Mouse (Mus musculus) neural tube, embryonic 13.5 days (tissue): ENCODE data around the gene 2300002M23Rik. TPM values are rescaled to one million over a fixed set of nuclear protein-coding genes. Genes with fewer than 3 reads are reported as not detected.
A peak's percentile ranks its signal among the peaks of the same experiment; 100 is the strongest.

Experiments
- ATAC-seq: fragments of 200-750 bp; cut with Nextera tagmentation; 2 replicates; pipeline ENCODE4 v1.8.0; 2017; ENCODE audit warnings: low read depth, mild to moderate bottlenecking, moderate TSS enrichment, moderate library complexity
- H3K27ac ChIP-seq: fragments of 300-500 bp; sonication (generic); replicated peaks from 2 replicates; pipeline ENCODE4 v1.5.1; 2015; ENCODE audit warnings: moderate library complexity, mild to moderate bottlenecking, inconsistent platforms
- H3K27me3 ChIP-seq: fragments of 300-500 bp; sonication (generic); 2 replicates; pipeline ENCODE4 v1.6.1; 2015; ENCODE audit warnings: mild to moderate bottlenecking, inconsistent platforms
- H3K36me3 ChIP-seq: fragments of 300-500 bp; sonication (generic); 2 replicates; pipeline ENCODE4 v1.6.1; 2015; ENCODE audit warnings: mild to moderate bottlenecking, inconsistent platforms
- H3K4me1 ChIP-seq: fragments of 300-500 bp; sonication (generic); replicated peaks from 2 replicates; pipeline ENCODE4 v1.6.1; 2015; ENCODE audit warnings: inconsistent platforms
- H3K4me2 ChIP-seq: fragments of 300-500 bp; sonication (generic); 2 replicates; pipeline ENCODE4 v1.6.1; 2015; ENCODE audit warnings: inconsistent platforms, mild to moderate bottlenecking, moderate library complexity
- H3K4me3 ChIP-seq: fragments of 300-500 bp; sonication (generic); 2 replicates; pipeline ENCODE4 v1.5.1; 2015; ENCODE audit warnings: mild to moderate bottlenecking, inconsistent platforms
- H3K9ac ChIP-seq: fragments of 300-500 bp; sonication (generic); 2 replicates; pipeline ENCODE4 v1.6.1; 2015; ENCODE audit warnings: moderate library complexity, mild to moderate bottlenecking, inconsistent platforms
- H3K9me3 ChIP-seq: fragments of 300-500 bp; sonication (generic); 2 replicates; pipeline ENCODE4 v1.6.1; 2016; ENCODE audit warnings: inconsistent platforms
- WGBS: fragments of 180-500 bp; shearing (Covaris S2); methylation state at CpG from one replicate; pipeline ENCODE4 v1.1.7; 2015; 5-methylcytosine and 5-hydroxymethylcytosine counted together
- polyA plus RNA-seq: library from polyadenylated mRNA; unstranded; fragments of >200 nt; fragmentation: Nextera tagmentation; extraction: Ambion mirVana; gene quantifications from 2 replicates; pipeline ENCODE4 v1.2.1, GENCODE M21; 2015

Gene 2300002M23Rik
- polyA plus RNA-seq, result not detected in 2 replicates

- Histone ChIP-seq H3K27me3 (peaks cover 23% of the 10 kb centered on the region), H3K4me2 (no peak within 1 kb of the TSS), H3K9ac (no peak within 1 kb of the TSS), H3K4me3 (no peak within 1 kb of the TSS), H3K9me3 (no peaks in the 10 kb centered on the region), H3K4me1 (peaks cover 13% of the 10 kb centered on the region), H3K27ac (no peak within 1 kb of the TSS), H3K36me3 (no peaks in the 10 kb centered on the region)
- no peak for ATAC-seq
- 68% methylated on average over 3 of the region's 3 CpGs for WGBS
Observed at GRCm38 (mm10) chr17:35567150-35567549, at the start of gene 2300002M23Rik. Gene 2300002M23Rik, plus strand, starts transcription at chr17:35567450.

DNA sequence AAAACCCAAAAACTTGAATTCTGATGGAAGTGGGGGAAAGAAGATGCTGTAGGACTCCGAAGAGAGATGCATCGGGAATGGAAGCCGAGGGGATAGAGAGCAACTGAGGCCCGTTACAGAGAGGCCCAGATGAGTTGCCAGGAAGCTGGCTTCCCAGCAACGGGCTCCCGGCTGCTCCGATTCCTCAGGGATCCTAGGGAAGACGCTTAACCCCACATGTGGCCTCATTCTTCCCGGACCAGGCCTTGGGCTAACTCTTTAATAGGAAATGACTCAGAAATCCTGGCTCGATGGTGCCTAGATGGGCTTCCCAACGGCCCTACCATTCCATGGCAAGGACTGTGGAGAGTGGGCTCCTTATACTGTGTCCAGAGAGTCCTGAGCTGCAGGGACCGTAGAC, 49.7 kb upstream of the 2300002M23Rik start:
- H3K4me3 ChIP-seq, result peak overlapping the region; percentile 48
- 9% methylated on average over 12 of the region's 12 CpGs for WGBS
- ATAC-seq, result no peak

DNA sequence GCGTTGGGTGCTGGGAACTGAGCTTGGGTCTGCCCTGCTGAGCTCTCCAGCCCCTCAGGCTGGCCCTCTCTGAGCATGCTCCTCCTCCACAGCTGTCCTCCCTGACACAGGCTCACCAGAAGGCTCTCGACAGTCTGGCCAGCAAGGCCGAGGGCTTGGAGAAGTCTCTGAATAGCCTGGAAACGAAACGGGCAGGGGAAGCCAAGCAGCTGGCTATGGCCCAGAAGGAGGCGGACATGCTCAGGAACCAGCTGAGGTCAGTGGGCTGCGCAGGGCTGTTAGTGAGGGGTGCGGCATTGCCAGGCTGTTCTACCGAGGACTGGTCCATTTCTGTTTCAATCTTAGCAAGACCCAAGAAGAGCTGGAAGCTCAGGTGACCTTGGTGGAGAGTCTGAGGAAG, 42.9 kb upstream of the 2300002M23Rik start:
- ATAC-seq, result no peak
- Histone ChIP-seq H3K36me3 (peaks cover 24% of the 10 kb centered on the region; the same call in 1 of the 2 replicates), H3K27me3 (no peaks in the 10 kb centered on the region), H3K9ac (no peak overlapping the region), H3K9me3 (no peaks in the 10 kb centered on the region), H3K4me1 (no peaks in the 10 kb centered on the region), H3K27ac (no peak overlapping the region), H3K4me2 (no peak overlapping the region), H3K4me3 (no peak overlapping the region)
- 87% methylated on average over 9 of the region's 9 CpGs for WGBS

More for the DNA sequence above, 49.7 kb upstream of the 2300002M23Rik start:
- peak overlapping the region; percentile 58 for H3K9ac ChIP-seq
- no peak overlapping the region for H3K27ac ChIP-seq
- H3K9me3 ChIP-seq, result no peaks in the 10 kb centered on the region
- H3K27me3 ChIP-seq, result peaks cover 8% of the 10 kb centered on the region; the same call in 1 of the 2 replicates
- peak overlapping the region; percentile 71 for H3K4me2 ChIP-seq
- H3K36me3 ChIP-seq, result no peaks in the 10 kb centered on the region
- H3K4me1 ChIP-seq, result peaks cover 31% of the 10 kb centered on the region

- H3K27me3 ChIP-seq, result no peaks in the 10 kb centered on the region
- no peak overlapping the region for H3K4me2 ChIP-seq
- ATAC-seq, result no peak
- 83% methylated on average over 8 of the region's 8 CpGs for WGBS
- no peaks in the 10 kb centered on the region for H3K9me3 ChIP-seq
- no peak overlapping the region for H3K9ac ChIP-seq
- H3K36me3 ChIP-seq, result peaks cover 24% of the 10 kb centered on the region; the same call in 1 of the 2 replicates
- H3K27ac ChIP-seq, result no peak overlapping the region
- no peak overlapping the region for H3K4me3 ChIP-seq
- H3K4me1 ChIP-seq, result peaks cover 9% of the 10 kb centered on the region; the same call in 1 of the 2 replicates
Observed at GRCm38 (mm10) chr17:35526644-35527043, 40.6 kb upstream of the 2300002M23Rik start.

- Histone ChIP-seq H3K9ac (no peak overlapping the region), H3K4me2 (no peak overlapping the region), H3K27ac (no peak overlapping the region), H3K4me1 (peaks cover 9% of the 10 kb centered on the region; the same call in 1 of the 2 replicates), H3K9me3 (no peaks in the 10 kb centered on the region), H3K36me3 (peaks cover 8% of the 10 kb centered on the region; the same call in 1 of the 2 replicates), H3K27me3 (no peaks in the 10 kb centered on the region), H3K4me3 (no peak overlapping the region)
- 14% methylated on average over 3 of the region's 3 CpGs for WGBS
- ATAC-seq, result no peak
Observed at GRCm38 (mm10) chr17:35532360-35532759, 34.9 kb upstream of the 2300002M23Rik start.

- Histone ChIP-seq H3K4me3 (no peak within 1 kb of the TSS), H3K36me3 (peaks cover 8% of the 10 kb centered on the region; the same call in 1 of the 2 replicates), H3K9me3 (no peaks in the 10 kb centered on the region), H3K27me3 (no peaks in the 10 kb centered on the region), H3K4me2 (no peak within 1 kb of the TSS), H3K9ac (no peak within 1 kb of the TSS), H3K27ac (no peak within 1 kb of the TSS), H3K4me1 (peaks cover 9% of the 10 kb centered on the region; the same call in 1 of the 2 replicates)
- 47% methylated on average over 7 of the region's 7 CpGs for WGBS
- no peak for ATAC-seq
Observed at GRCm38 (mm10) chr17:35532901-35533300, 34.3 kb upstream of the 2300002M23Rik start, which contains the start of gene Psors1c2. Gene Psors1c2, plus strand, starts transcription at chr17:35533201.

- Histone ChIP-seq H3K27ac (no peak overlapping the region), H3K4me2 (no peak overlapping the region), H3K9me3 (no peaks in the 10 kb centered on the region), H3K27me3 (no peaks in the 10 kb centered on the region), H3K36me3 (no peaks in the 10 kb centered on the region), H3K9ac (no peak overlapping the region), H3K4me3 (no peak overlapping the region), H3K4me1 (peaks cover 9% of the 10 kb centered on the region; the same call in 1 of the 2 replicates)
- ATAC-seq, result peak; percentile 62
- 17% methylated on average over 6 of the region's 6 CpGs for WGBS
Observed at GRCm38 (mm10) chr17:35534343-35534742, 32.9 kb upstream of the 2300002M23Rik start.

- no peak overlapping the region for H3K9ac ChIP-seq
- no peak overlapping the region for H3K4me3 ChIP-seq
- no peaks in the 10 kb centered on the region for H3K27me3 ChIP-seq
- H3K9me3 ChIP-seq, result no peaks in the 10 kb centered on the region
- no peak for ATAC-seq
- 90% methylated on average over 4 of the region's 4 CpGs for WGBS
- H3K4me1 ChIP-seq, result no peaks in the 10 kb centered on the region
- no peak overlapping the region for H3K4me2 ChIP-seq
- no peaks in the 10 kb centered on the region for H3K36me3 ChIP-seq
- H3K27ac ChIP-seq, result no peak overlapping the region
Observed at GRCm38 (mm10) chr17:35537421-35537820, 29.8 kb upstream of the 2300002M23Rik start.

DNA sequence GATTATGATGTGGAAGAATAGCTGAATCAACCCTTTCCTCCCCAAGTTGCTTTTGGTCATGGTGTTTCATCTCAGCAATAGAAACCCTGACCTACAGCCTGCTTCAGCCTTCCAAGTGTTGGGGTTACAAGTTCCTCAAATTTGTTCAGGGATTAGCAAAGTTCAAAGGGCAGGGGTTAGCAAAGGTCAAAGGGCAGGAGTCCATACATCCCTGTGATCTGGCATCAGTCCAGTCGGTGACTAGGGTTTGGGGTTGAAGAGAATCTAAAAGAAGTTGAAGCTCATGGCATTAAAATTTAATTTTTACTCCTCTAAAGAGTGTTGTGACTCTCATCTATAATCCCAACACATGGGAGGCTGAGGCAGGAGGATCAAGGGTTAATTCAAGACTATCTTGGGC, 28.8 kb upstream of the 2300002M23Rik start:
- Histone ChIP-seq H3K9ac (no peak overlapping the region), H3K9me3 (no peaks in the 10 kb centered on the region), H3K27ac (no peak overlapping the region), H3K4me1 (peaks cover 7% of the 10 kb centered on the region), H3K4me2 (no peak overlapping the region), H3K27me3 (no peaks in the 10 kb centered on the region), H3K36me3 (no peaks in the 10 kb centered on the region), H3K4me3 (no peak overlapping the region)
- ATAC-seq, result no peak
- WGBS, result 88% methylated on average over 1 of the region's 1 CpGs

DNA sequence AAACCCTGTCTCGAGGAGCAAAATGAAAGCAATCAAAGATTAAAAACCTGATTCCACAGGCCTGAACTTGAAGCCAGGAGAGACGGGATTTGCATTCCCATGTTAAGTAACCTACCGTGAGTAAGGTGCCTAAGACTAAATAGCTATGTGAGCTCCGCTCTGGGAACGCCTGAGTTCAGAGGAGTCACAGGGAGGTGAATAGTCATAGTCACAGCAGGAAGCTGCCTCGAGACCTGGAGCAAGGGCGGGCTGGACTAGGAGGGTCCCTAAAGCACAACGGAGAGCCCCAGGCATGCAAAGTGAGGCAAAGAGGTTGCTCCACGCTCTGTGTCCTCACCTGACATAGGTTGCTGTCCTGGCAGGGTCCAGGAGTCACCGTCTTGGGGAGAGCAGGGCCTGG, 27.7 kb upstream of the 2300002M23Rik start:
- Histone ChIP-seq H3K9me3 (no peaks in the 10 kb centered on the region), H3K27ac (no peak overlapping the region), H3K9ac (no peak overlapping the region), H3K4me3 (no peak overlapping the region), H3K27me3 (no peaks in the 10 kb centered on the region), H3K4me2 (no peak overlapping the region), H3K4me1 (peaks cover 14% of the 10 kb centered on the region), H3K36me3 (no peaks in the 10 kb centered on the region)
- WGBS, result 52% methylated on average over 10 of the region's 10 CpGs
- ATAC-seq, result no peak

- Histone ChIP-seq H3K4me2 (peak overlapping the region; percentile 31), H3K36me3 (no peaks in the 10 kb centered on the region), H3K4me3 (no peak overlapping the region), H3K9ac (peak overlapping the region; percentile 12; the same call in 1 of the 2 replicates), H3K27me3 (no peaks in the 10 kb centered on the region), H3K4me1 (peaks cover 27% of the 10 kb centered on the region), H3K9me3 (no peaks in the 10 kb centered on the region), H3K27ac (0 out of 2 replicates have a peak overlapping the region, but pooled peaks have one; percentile 18)
- 79% methylated on average over 15 of the region's 15 CpGs for WGBS
- no peak for ATAC-seq
Observed at GRCm38 (mm10) chr17:35542761-35543411, 24.4 kb upstream of the 2300002M23Rik start.

- Histone ChIP-seq H3K9me3 (no peaks in the 10 kb centered on the region), H3K4me1 (peaks cover 27% of the 10 kb centered on the region), H3K27me3 (no peaks in the 10 kb centered on the region), H3K4me2 (peak overlapping the region; percentile 31), H3K9ac (peak overlapping the region; percentile 12; the same call in 1 of the 2 replicates), H3K36me3 (no peaks in the 10 kb centered on the region), H3K4me3 (no peak overlapping the region), H3K27ac (0 out of 2 replicates have a peak overlapping the region, but pooled peaks have one; percentile 18)
- no peak for ATAC-seq
- WGBS, result 21% methylated on average over 14 of the region's 14 CpGs
Observed at GRCm38 (mm10) chr17:35543412-35543861, 23.8 kb upstream of the 2300002M23Rik start.
